Mouse (Mus musculus): ENCODE results near the gene Mtx3. TPM values are rescaled to one million over a fixed set of nuclear protein-coding genes. Genes with fewer than 3 reads are reported as not detected.

Gene Mtx3
- polyA plus RNA-seq, 1 experiment, result 7.0 TPM

DNA sequence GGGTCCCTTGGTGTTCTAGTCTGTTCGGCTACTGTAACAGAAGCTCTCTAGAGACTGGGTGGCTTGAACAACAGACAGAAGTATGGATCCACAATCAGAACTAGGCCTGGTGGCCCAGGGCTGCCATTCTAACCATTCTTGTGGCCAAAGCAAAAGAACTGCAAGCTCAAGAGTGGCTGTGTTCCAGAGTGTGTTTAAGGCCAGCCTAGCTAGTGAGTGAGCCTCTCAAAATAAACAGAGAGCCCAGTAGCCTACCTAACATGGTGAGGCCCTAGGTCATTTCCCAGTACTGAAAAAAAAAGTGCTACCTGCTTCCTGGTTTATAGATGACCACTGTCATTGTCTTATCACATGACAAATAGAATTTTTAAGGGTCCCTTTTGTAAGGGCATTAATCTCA, 39.6 kb downstream of the Mtx3 start:
- DNase-seq (ENCODE audit: low read depth), result no peak

DNA sequence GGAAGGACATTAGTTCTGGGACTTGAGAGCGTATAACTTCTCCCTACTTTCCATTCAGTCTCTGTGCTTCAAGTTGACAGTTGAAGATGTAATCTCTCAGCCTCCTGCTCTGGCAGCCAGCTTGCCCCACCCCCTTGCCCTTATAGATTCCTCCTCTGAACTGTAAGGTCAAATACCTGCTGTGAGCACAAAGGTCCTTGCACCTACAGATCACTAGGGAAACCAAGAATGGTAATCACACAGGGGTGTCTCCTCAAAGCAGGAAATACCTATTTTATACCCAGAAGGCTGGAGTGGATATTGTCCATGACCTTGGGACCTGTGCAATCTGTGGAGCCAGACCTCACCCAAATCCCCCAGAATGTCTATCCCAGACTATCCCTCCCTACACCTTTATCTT, 40.4 kb downstream of the Mtx3 start:
- DNase-seq (ENCODE audit: low read depth), result no peak

DNA sequence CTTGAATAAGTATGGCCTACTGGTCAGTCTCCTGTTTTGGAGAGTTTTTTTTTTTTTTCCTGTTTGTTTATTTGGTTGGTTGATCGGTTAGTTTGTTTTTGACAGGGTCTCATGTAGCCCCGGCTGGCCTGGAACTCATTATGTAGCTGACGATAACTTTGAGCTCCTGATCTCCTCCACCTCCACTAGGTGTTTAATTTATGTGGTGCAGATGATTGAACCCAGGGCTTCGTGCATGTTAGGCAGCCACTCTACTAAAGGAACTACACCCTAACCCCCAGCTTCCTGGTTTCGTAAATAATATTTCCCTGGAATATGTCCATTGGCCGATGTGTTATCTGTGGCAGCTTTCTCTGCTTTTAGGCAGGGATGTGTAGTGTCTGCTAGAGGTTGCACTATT, 54.5 kb downstream of the Mtx3 start:
- DNase-seq (ENCODE audit: low read depth), result no peak

DNA sequence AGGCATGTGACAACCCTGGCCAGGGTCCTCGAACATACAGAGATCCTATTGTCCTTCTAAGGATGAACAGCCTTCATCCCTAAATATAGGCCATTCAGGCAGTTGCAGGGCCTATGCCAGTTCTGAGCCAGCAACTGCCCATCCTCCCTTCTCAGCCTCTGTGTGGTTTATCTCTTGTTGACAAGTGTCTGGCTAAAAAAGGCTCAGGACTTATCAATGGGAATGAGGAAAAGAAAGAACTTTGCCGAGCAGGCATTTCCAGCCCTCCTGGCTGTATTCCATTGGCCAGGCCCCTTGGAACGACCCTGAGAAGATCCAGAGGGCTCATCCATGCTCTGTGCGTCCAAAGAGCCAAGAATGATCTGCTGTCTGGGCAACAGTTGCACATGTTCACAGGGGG, 58.7 kb downstream of the Mtx3 start:
- DNase-seq (ENCODE audit: low read depth), result no peak

DNA sequence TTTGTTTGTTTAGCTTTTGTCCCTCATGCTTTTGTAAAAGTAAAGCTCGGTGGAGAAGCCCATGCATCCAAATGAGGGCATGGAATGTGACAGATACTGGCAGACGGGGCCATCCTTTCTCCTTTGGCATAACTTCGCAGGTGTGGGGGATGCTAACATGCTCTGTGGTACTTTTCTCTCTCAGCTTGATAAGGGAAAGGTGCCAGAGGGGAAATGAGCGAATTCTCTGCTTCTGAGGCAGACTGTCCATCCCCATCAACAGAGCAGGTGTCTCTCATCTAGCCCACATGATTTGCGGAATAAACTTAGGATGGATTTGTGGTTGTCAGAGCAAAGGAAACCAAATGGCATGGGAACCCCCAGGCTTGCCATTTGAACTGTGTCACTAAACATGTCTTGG, 61.4 kb downstream of the Mtx3 start:
- DNase-seq (ENCODE audit: low read depth), result no peak

DNA sequence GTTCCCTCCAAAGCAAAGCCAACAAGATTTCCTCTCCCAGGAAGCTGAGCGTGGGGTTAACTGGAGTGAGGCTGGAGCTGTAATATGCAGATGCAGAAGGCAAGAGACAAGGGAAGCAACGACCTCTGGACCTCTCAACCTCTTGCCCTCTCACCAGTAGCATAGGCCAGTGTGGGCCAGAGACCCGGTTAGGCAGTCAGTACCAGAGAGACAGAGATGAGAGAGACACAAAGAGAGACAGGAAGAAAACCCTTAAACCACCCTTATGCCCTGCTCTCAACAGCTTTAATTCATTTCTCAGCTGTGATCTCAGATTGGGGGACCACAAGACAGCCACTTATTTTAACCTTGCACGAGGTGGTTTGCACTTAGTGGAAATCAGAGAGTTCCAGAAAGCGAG, 62.8 kb downstream of the Mtx3 start:
- DNase-seq (ENCODE audit: low read depth), result no peak

Other genes with a start within 250 kb of the Mtx3 start
- 29.9 and 34.0 TPM in 2 replicates for gene Serinc5, start 233.7 kb upstream of the Mtx3 start, polyA plus RNA-seq (2012; rRNA removed)
- 0.45 and 0.46 TPM in 2 replicates for gene Thbs4, start 49.9 kb upstream of the Mtx3 start, polyA plus RNA-seq (2012; rRNA removed)

Measured in gonadal fat pad, adult 2 months (tissue).